Mouse (Mus musculus) thymus, postnatal 25 days (tissue): ENCODE data around the gene Csf3r.

Source experiments
- DNase-seq: peaks from one replicate; pipeline ENCODE4 v3.0.0; 2022

Gene Csf3r

DNA sequence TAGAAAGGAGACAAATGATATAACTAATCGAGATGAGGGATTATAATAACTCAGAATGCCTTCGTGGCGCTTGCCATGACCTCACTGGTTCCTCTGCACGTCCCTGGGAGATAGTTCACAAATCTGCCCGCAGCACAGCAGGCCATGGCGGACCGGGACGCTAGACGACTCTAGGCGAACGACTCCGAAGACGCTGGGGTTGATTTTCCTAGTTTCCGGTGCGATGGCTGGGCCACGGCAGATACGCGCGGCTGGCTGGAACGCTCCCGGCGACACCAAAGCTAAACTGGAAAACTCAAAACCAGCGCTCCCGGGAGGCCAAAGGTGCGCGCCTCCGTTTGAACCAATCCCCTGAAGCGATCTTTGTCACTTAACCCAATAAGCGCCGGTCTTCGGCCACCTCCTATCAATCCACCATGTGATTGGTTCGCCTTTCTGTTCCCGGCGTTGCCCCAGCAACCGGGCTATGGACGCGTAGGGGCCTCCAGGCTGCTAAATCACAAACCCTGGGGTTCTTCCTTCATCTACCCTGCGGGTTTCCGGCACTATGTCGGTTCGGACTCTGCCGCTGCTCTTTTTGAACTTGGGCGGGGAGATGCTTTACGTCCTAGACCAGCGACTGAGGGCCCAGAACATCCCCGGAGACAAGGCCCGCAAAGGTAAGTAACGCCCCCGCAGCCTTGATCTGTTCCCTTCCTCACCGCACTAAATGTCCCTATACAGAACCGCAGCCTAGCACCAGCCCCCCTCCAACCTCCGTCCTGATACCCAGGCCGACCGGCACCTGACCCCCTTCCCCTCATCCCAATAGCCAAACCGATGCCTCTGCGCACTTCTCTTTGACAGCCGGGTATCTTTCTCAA, 34.0 kb downstream of the Csf3r start, which contains the start of gene Oscp1:
Gene Oscp1 (plus strand): TSS at position 432 of the 863 bp plus-strand sequence.
- peak; percentile 90 for DNase-seq

DNA sequence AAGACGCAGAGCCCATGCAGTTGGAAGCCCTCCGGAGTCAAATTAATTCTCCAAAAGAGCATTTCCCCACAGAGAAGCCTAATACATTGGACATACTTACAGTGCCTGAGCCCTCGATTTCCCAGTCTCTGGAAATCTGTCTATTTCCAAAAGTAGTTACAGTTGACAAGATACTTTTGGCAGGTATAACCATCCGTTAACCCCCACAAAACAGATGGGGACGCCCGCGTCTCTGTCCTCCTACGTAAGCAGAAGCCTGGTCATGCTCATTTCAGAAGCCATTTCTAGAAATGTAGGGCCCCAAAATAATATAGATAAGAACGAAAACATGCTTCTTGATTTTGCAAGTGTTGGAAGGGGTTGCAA, 34.6 kb downstream of the Csf3r start:
- no peak for DNase-seq

DNA sequence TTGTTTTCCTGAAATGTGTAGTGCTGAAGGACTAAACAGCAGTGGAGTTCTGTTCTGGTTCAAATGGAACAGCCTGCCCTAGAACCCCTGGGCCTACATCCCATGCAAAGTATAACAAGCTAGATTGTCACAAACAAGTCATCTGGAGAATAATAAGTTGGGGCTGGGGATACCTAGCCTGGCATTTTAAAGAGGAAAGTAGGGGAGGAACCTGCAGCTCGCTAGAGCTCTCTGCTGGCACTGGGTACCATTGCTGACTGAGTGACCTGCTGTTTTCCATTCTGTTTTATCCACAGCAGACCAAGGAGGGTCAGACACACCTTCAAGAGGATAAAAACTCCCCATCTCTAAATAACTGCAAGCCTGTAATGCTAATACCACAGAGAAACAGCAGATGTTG, 38.5 kb downstream of the Csf3r start:
- peak; percentile 14 for DNase-seq

DNA sequence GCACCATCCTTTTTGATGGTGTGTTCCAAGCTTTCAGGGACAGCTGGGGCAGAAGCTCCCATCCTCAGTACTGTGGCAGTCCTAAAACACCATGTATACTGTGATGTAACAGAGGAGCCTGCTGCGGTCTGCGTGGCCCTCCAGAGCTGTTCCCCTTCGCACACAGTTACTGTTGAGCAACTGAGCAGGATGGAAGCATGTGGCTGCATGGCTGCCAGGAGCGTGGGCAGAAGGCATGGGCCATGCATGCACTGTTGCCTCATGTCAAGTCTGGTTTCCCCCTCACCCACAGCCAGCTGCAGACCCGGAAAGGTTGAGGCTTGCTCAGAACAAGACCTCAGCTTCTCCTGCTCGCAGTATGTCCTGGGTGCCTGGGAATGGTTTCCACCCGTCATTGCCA, 40.9 kb downstream of the Csf3r start:
- no peak for DNase-seq

DNA sequence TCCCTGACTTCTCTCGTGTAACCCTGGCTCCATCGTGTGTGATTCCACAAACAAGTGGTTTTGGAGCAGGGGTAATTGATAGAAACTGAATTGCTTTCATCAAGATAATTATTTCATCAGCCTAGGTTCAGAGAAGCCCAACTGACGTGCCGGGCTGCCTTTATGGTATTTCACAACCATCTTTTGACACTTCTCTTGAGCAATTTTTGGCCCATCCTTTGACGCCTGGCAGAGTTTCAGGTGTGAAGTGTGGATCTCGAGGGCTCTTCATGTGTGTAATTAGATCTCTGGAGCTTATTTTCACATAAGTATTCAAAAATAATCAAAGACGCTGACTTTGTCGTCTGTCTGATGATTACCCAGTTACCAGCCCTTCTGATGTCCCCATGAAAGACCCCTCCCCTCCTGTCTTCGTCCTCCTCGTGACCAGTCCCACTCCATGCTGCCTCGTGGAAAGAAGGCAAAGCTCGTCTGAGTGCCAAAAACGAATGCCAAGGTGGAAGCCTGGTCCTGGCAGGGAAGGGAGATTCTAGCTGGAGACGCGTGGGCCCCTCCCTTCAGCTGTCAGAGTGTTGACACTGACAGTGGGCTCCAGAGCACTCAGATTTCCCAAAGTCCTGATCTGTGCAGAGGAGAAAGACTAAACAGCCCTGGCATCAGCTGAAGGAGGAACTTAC, 43.2 kb downstream of the Csf3r start:
- no peak for DNase-seq

DNA sequence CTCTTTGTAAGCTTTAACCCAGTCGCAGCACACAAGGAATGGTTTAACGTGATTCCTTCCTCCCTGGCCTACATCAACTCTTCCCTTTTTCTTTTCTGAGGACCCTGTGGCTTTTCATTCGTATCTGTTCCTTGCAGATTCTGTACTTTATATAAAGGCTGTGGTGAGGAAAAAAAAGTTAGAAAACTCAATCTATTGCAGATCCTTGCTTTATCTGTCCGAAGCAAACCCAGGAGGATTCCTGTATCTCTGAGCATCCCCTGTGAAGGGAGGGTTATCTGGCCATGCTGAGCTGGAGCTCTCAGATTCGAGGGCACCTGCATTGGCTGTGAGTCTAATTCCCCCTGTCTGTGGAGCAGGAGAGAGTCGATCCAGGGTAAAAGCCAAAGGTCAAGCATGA, 44.5 kb downstream of the Csf3r start:
- DNase-seq = no peak

DNA sequence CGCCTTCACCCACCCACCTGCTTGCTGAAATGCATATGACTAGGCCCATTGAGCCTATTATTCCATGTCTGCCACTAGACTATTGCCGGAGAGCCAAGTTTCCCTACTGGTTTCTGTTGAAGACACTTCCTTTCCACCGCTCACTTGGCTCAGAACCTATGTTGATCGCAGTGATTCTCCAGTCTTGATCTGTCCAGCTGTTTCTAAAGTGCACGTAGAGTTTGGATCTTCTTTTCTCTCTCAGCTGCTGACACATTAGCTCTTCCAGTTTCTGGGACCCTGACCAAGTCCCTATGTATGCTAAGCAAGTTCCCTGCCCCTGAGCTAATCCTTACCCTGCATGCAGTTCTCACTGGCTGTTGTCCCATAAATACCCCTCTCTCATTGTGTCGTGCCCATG, 53.5 kb downstream of the Csf3r start:
- no peak for DNase-seq

DNA sequence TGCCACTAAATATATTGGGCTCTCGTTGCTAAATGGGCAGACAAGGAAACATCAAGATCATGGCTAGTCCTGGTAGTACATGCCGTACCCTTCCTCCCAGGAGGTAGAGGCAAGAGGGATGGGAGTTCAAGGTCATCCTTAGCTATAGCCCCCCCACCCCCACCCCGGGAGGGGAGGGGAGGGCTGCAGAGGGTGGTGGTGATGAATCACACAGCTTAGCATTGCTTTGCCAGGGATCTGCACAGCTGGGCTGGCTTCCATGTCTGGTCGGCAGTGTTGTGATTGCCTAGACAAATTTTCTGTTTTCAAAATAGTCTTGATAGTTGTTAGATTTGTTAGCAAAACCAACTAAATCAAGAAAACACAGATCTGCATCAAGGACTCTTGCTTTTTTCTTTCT, 54.9 kb downstream of the Csf3r start:
- DNase-seq = no peak

DNA sequence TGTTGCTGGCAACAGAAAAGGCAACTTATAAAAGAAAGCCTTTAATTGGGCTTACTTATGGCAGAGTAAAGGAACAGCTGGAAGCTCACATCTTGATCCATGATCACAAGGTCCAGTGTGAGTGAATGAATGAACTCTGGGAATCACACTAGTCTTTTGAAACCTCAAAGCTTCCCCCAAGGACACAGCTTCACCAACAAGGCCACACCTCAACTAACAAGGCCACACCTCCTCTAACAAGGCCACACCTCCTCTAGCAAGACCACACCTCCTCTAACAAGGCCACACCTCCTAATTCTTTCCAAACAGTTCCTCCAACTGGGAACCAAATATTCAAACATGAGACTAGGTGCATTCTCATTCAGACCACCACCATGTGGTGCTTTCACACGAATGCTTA, 57.3 kb downstream of the Csf3r start:
- DNase-seq = no peak

DNA sequence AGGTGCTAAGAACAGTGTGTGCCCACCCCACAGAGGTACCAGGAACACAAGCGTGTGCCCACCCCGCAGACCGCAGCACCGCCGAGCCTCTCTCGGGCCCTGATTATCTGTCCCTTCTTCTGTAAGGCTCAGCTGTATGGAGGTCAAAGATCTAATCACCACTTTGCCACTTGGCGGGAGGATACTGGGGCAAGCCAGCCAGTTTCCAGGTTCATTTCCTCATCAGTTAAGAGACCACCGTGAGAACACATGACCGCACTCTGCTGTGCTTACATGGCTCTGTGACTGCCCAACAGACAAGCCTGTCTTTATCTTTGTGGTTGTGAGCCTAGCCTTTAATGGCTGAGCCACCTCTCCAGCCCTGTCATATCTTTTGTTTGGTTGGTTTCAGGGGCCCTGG, 58.7 kb downstream of the Csf3r start:
- DNase-seq = no peak

DNA sequence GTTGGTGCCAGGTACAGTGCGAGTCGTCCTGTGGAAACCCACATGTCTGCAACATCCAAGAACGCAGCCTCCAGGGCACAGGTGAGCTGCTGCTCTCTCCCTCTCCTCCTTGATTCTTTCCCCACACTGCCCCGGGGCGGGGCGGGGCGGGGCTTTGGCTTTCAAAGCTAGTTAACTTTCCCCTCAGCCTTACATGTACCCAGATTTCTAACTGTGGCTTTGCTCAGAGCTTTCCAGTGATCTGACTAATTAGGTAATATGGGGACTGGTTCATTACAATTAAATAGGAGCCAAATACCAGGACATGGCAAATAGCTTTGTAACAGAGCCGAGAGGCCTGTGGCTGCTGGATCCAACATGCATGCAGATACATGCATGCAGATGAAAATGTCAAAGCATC, 60.0 kb downstream of the Csf3r start:
- no peak for DNase-seq

DNA sequence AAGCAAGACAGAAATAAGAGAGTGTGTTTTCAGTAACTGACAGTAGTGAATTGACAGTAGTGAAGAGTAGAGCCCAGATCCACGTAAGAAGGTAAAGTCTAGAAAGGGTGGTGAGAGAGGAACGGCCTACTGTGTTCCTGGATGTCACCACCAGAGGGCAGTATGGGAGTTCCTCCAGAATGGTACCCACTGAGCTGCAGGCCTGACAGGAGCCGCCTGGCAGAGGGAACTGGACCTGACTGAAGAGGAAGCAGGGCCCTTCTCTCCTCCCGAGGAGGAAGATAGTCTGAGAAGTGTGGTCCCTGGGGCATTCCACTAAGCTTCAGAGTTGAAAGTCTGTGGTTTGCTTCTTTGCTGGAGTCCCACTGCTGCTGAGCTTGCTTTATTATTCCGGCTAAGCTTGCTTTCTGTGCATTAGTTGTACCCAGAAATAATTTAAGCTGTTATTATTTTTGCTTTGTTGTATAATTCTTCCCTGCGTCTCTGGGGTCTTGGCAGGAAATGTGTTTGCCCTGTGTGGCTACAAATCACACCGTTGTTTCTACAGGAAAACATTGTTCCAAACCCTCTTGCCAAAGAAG, 61.7 kb downstream of the Csf3r start:
- peak; percentile 84 for DNase-seq

DNA sequence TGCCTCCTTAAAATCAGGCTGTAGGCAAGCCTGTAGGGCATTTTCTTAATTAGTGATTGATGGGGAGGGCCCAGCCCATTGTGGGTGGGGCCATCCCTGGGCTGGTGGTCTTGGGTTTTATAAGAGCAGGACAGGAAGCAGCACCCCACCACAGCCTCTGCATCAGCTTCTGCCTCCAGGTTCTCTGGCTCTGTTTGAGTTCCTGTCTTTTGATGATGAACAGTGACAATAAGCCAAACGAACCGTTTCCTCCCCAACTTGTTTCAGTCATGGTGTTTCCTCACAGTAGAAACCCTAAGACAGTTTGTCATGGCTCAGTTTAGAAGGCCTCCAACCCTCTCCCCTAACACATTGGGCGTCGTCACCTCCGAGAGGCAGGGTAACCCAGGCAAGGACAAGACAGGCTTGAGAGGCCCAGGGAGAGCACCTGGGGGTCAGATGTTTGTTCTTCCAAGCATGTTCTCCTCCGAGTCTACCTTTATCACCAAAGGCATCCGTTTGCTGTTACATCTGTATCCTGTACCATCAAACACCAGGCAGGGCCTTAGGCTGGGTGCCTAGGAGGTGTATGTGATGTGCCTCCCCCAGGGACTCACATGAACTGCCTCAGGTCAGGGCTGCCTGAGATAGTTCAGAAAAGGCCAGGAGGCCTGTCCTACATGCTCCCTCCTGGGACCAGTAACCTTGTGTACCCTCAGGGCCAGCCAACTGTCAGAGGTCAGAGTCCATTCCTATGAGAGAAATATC, 65.9 kb downstream of the Csf3r start:
- DNase-seq = peak; percentile 75

DNA sequence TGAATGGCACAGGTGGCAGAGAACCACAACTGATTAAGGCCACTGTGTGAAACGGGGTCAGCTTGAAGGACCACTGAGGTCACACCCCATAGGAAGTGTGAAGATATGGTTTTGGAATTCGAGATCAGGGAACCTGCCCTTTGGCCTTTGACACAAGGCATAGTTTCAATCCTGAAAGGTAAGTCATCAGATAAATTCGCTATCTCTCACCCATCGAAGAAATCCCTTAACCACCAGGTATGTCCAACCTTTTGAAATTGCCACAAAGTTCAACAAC, 66.4 kb downstream of the Csf3r start:
- DNase-seq = no peak

DNA sequence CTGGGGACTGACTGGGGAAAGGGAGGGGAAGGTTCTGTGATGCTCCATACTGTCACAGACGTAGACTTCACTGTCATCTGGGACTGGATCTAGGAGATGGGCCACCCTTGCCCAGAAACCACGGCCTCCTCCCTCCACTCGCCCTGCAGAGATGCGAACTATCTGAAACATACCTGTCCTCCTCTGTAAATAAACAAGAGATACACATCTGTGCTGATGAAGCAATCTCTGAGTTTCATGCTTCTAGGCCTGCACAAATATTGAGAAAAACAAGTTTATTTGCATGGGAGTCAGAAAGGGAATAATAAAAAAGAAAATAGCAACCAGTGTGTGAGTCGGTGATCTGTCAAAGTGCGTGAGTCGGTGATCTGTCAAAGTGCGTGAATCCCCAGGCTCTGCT, 67.5 kb downstream of the Csf3r start:
- no peak for DNase-seq
